Mouse (Mus musculus): ENCODE data around the gene Snrpa. TPM values are rescaled to one million over a fixed set of nuclear protein-coding genes. Genes with fewer than 3 reads are reported as not detected.

Gene Snrpa
- total RNA-seq, 2 experiments from 2014 or later: 102 to 104 TPM

DNA sequence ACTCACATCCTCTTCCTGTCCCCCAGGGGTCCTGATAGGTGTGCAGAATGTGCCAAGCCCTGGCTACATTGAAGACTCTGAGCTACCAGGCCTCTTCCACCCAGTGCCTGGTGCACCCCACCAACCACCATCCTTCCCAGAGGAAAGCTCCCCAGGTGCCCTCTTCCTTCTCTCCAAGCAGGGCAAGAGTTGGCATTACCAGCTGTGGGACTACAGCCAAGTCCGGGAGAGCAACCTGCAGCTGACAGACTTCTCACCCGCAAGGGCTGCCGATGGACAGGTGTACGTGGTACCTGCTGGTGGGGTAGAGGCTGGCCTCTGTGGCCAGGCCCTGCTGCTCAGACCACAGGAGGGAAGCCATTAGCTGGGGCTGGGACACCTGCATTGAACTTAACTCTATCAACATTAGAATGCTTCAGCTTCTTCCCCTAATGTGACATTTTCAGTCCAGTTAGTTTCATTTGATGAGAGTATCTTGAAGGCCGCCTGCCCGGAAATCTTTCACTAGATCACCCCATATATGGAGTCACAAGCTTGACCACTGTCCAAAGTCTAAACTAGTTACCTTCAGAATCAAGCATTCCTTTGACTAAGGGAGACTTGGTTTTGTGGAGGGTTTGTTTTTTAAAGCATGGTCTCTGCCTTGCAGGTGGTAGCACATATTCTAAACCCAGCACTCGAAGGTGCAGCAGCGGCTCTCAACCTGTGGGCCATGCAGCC is 7.8 kb upstream of the Snrpa start:
- DNase-seq (ENCODE audit: low spot score in 2 of 2): no peak

DNA sequence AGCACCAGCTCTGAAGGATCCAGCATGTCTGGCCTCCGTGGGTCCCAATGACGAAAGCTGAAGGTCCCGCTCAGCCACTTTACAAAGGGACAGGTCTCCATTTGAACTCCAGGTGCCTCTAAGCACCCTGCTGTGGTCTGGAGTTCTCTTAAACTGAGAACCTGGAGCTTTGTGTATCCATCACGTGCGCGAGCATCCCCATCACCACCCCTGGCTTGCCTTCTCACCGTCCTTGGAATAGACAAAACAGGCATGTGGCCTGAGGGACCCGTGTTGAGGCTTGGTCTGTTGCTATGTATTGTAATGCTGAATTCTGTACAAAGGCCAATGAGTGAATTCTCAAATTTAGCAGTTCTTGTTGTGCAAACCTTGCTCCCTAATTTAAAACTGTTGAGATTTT is 2.7 kb upstream of the Snrpa start:
- no peak for DNase-seq (ENCODE audit: low spot score in 2 of 2)

DNA sequence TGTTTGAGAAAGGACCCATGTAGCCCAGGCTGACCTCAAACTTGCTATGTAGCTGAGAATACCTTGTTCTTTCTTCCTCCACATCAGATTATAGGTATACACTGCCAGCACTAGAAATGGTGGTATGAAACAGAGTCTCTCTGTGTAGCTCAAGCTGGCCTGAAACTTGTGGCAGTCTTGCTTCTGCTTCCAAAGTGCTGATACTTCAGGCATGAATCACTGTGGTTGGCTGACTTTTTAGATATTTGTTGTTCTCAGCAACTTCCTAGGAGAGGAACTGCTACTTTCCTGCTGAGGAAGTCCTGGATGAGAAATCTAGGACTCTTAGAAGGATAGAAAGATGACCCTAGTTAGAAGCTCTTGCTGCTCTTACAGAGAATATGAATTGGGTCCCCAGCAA is 2.3 kb upstream of the Snrpa start:
- DNase-seq (ENCODE audit: low spot score in 2 of 2): no peak

DNA sequence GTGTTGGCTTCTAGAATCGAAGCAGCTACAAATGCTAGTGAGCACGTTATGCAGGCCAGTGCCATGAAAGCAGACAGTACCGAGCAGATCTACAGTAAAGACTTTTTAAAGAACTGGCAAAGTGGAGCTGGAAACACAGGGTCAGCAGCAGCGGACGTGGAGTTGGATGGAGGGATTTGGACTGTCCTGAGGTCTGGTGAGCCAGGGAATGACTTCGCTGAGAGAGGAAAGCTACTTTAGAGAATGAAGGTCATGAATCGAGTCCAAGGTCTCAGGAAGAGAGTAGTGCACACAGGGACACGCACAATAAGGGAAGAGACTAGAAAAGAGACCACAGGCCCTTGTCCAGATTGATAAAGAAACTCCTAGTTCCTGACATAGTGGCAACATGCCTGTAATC is 1.6 kb upstream of the Snrpa start:
- no peak for DNase-seq (ENCODE audit: low spot score in 2 of 2)

DNA sequence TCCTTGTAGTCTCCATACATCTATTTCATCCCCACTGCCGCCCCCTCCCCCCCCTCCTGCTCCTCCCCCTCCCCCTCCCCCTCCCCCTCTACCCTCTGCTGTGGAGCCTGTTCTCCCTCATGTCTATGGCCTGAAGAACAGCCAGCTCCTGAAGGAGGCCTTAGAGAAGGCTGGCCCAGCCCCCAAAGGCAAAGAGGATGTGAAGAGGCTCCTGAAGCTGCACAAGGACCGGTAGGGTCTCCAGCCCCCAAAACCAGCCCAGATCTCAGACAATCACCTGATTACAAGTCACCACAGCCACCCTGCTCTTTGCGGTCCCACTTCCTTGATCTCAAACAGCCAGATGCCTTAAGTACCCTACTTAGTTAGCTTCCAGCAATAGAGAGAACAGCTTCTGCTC is 1.1 kb upstream of the Snrpa start:
- DNase-seq (ENCODE audit: low spot score in 2 of 2): no peak

DNA sequence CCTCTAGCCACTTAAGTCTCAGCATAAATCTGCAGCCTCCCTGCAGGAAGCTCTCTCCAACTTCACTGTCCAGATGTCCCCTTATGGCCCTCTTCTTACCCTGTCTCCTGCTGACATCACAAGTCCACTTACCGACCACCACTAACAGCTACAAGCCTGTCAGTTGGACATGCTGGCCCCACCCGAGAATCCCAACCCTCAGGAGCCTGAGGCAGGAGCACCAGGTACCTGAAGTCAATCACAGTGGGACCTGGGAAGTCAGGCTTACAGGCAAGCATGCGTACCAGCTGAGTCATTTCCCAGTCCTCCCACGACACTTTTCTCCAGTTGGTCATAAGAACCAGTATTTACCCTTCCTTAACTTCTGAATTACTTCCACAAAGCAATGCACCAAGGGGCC is 2.3 kb downstream of the Snrpa start:
- no peak for DNase-seq (ENCODE audit: low spot score in 2 of 2)

DNA sequence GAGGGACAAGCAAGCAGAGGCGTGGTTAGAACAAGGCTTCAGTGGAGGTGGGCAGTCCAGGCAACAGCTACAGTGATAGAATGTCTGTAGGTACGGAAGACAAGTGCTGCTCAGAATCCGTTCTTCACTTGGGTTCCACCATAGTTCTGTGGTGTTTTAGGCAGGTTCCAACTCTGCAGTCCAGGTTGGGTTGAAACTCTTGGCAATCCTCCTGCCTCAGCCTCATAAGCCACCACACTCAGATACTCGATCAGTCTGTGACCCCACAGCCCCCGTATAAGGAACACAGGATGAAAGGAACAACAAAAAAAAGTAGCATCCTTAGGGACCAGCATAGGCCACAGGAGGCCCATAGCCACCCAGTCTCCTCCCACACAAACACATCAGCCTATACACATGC is 3.6 kb downstream of the Snrpa start:
- no peak for DNase-seq (ENCODE audit: low spot score in 2 of 2)

DNA sequence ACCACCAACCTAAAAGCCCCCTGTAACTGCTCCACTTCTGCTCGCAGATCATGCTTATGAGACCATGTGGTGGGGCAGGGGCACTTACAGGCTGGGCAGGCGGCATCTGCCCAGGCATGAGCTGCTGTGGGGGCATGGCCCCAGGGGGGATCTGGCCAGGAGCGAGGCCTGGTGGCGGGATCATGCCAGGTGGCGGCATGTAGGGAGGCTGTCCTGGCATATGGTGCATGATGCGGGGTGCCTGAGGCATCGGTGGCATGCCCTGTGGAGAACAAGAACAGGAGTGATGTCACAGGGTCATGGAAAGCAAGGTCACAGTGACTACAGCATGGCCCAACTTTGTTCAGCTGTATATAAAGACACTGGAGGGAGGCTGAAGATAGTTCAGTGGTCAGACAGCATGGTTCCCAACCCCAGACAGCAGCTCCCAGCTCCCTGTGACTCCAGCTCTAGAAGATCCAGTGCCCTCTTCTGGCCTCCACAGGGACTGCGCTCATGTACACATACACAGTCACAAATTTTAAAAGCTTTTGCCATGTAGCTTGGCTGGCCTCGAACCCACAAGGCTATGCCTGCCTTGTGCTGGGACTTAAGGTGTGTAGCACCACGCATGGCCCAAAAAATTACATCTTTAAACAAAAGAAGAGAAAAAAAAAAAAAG is 6.7 kb downstream of the Snrpa start:
- DNase-seq (ENCODE audit: low spot score in 2 of 2): no peak

DNA sequence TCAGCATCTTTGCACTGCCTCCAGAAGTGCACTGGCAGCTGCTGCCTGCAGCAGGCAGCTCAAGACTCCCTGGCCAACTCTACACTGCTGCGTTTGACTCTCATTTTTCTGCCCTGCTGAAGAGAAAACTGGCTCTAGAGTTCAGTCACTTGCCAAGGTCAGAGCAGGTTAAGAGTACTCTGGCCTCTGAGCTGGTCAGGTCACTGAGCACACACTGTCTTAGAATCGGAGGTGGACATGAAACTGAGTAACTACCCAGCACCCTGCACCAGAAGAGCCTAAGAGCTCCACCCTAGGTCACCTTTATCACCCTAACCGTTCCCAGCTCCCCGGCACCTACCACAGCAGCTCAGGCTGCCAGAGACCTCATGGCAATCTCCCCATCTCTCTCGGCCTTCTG is 10.1 kb downstream of the Snrpa start:
- DNase-seq (ENCODE audit: low spot score in 2 of 2): no peak

DNA sequence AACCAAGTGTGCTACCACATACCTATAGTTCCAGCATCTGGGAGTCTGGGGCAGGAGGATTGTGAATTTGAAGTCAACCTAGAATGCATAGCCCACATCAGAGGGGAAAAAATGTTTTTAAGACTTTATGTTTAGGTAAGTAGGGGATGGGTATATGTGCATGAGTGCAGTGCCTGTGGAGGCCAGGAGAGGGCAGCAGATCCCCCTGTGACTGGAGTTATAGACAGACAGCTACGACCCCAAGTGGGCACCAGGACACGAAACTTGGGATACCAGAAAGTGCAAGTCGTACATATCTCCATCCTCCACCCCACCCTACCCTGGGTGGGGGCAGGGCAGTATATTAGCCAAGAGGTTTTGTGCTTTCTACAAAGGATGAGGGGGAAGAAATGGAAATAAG is 11.1 kb downstream of the Snrpa start:
- DNase-seq (ENCODE audit: low spot score in 2 of 2): no peak

DNA sequence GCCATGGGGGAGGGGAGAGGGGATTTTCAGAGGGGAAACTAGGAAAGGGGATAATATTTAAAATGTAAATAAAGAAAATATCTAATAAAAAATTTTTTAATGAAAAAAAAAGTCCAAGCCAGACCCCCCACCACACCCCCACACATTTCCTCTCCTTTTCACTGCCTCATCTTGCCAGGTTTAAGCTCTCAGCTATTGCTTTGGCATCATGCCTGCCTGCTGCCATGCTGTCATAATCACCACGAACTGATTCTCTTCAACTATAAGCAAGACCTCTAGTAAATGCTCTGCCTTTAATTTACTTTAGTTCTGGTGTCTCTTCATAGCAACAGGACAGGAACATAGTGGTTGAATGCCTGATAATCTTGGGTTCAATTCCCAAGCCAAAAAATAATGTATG is 13.6 kb downstream of the Snrpa start:
- no peak for DNase-seq (ENCODE audit: low spot score in 2 of 2)

DNA sequence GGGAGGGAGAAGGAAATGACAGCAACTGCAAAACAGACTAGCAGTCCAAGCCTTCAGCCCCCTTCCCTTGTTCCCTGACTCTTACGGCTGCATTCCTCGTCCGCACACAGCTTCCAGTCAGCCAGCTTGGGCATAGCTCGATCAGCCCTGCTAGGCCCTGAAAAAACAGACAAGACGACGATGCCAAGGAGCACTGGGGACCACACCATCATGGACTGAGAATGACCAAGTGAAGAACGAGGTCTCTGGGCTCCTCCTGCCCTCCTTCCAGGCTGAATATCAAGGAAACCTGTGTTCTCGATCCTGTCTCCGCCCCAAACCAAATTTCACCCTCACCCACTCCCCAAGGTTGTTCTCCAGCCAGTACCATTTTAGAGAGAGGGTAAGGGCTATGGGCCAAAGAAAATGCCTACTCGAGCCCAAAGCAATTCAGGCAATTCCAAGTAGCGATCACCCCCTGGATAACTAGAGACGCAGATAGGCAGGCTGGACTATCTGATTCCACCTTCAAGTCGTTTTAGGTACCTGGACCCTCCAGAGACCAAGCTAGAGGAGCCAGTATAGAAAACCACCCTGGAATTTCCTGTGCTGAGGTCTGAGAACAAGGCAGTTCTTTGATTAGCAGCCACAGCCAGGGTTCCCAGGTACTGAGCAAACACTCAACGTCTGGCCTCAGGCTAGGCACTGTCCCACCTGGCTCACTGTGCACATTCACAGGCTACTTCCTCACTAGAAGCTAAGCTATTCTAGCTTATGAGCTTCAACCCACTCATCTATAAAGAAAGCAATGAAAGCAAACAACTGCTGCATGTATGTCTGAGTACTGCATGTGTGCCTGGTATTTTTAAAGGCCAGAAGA is 15.0 kb downstream of the Snrpa start, which contains the start of the genes Gm21983 and Mia:
TSS of gene Gm21983 (minus strand) at position 250 of the 859 bp plus-strand sequence.
TSS of gene Mia (minus strand) at position 321 of the 859 bp plus-strand sequence.
- no peak for DNase-seq (ENCODE audit: low spot score in 2 of 2)

DNA sequence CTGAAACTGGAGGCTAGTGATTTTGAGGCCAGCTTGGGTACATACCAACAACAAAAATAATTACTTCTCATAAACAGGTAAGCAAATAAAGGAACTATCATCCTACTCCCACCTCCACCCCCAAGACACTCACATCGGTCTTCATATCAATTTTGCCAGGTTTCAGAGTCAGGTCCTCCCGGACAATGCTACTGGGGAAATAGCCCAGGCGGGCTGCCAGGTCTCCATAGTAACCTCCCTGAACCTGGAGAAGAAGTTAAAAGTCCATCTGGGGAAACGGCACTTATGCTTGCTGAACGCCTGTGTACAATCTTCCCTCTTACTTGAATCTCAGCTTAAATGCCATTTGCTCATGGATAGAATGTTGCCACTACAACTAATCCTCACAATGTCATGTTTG is 16.0 kb downstream of the Snrpa start:
- no peak for DNase-seq (ENCODE audit: low spot score in 2 of 2)

DNA sequence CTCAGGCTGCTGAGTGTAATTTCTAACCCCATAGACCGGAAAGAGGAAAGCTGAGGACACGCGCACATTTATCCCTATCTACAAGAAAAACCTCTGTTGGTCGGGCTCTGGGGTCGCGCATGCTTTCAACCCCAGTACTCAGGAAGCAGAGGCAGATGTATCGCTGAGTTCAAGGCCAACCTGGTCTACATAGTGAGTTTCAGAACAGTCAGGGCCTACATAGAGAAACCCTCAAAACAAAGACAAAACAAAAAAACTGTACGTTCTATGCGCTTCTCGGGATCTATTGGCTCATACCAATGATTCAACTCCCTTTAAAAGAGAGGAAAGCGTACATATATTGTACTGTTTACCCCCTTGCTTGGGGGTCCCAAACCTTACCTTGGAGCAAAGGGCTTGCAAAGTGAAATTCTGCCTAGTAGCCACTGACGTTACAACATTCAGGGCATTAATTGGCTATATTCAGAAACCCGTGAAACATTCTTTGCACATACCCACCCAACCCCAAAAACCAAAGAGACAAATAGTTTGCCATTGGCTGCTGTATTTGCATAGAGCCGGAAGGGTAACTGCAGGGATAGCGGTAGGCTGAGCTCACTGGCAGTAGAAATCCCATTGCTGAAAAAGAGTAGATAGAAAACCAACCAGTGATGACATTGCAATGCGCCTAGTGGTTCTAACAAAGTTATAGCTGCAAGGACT is 16.7 kb downstream of the Snrpa start:
- no peak for DNase-seq (ENCODE audit: low spot score in 2 of 2)

DNA sequence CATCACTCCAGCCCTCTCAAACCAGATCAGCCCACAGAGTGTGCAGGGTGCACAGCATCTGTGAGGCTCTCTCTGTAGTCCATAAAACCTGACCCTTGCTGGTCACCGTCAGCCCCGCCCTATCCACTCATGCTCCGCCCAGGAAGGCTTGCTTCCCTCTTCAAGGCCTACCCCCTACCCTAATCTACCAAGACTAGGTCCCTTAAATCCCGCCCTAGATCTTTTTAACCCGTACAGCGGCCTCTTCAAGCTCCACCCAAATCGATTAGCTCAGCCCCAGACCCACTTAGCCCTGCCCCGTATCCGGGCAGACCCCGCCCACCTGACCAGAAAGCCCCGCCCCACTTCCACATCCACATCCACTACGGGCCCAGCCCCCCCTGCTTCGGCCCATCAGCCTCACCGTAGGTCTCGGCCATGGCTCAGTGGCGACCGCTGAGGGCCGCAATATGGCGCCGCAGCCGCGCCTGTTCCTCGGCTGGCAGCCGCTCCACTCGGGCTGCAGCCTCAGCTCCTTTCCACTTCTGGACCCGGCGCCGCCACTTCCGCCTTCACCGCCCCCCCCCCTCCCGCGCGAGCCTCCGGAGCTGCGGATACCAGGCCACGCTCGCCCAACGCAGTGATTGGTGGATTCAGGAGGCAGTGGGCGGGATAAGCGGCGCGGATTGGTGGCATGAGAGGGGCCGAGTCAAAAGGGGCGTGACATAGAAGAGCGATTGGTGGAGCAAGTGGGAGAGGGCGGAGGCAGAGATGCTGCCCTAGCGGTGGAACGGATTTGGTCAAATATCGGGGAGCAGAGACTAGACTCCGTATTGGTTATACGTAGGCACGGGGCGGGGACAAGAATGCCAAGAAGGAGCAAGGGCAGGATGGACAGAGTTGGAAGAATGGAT is 17.5 kb downstream of the Snrpa start, which contains the start of gene Rab4b:
TSS of gene Rab4b (minus strand) at position 573 of the 893 bp plus-strand sequence.
- DNase-seq (ENCODE audit: low spot score in 2 of 2): peak; percentile 92 to 96

DNA sequence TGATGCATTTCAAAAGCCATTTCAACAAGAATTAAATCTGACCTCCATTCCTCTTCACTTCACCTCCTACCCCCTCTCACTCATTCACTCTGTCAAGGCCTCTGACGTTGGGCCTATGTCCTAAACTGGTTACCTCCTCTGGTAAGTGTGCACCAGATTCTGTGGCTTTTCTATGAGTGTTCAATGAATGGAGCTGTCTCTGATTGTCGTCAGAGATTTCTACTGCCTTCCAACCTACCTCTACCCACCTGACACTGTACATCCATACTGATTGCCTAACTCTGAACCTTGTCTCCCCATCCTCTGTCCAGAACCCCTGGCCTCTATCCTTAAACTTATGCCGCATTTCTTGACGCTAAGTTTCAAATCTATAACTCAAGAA is 18.1 kb downstream of the Snrpa start:
- DNase-seq (ENCODE audit: low spot score in 2 of 2): no peak

DNA sequence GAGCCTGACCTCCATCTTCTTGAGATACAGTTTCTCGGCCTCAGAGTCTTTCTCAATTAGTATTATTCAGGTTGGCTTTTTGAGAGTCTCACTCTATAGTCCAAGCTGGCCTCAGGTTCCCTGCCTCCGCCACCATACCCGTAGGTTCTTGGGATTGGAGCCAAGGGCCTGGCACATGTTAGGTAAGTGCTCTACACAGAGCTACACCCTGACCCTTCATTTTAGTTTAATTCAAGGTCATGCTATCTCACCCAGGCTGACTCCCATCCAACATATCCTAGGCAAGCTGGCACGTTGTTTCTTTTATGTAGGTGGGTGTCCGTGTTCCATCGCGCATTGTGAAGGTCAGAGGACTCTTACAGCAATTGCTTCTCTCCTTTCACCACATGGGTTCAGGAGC is 21.2 kb downstream of the Snrpa start:
- no peak for DNase-seq (ENCODE audit: low spot score in 2 of 2)

DNA sequence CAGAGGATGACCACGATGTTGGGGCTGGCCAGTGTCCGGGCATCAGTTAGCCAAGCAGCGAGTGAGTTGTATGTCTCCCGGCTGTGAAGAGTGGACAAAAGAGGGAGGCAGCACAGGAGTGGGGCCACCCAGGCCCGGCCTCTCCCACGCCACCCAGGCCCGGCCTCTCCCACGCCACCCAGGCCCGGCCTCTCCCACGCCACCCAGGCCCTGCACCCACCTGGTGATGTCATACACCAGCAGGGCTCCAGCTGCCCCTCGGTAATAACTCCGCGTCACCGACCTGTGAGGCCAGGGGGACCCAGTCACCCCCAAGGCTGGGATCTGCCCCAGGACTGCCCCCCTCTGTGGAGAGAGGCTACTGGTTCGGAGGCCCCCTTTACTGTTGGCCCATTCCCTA is 21.6 kb downstream of the Snrpa start:
- no peak for DNase-seq (ENCODE audit: low spot score in 2 of 2)

DNA sequence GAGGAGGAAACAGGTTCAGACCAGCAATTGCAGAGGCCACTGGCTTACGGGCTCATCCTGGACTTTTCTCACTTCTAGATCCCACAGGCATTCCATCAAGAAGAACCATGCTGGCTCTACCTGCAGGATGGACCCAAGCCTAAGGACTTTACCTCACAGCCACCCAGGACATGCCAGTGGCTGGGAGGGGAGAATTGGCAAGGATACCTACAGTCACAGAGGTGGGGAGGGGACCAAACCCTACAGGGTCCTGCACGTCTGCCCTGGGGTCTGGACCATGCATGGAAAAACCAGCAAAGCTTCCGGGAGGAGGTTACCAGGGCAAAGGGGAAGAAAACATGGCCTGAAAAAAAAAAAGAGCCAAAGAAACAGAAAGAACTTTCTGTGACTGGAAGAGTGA is 25.1 kb downstream of the Snrpa start:
- no peak for DNase-seq (ENCODE audit: low spot score in 2 of 2)

DNA sequence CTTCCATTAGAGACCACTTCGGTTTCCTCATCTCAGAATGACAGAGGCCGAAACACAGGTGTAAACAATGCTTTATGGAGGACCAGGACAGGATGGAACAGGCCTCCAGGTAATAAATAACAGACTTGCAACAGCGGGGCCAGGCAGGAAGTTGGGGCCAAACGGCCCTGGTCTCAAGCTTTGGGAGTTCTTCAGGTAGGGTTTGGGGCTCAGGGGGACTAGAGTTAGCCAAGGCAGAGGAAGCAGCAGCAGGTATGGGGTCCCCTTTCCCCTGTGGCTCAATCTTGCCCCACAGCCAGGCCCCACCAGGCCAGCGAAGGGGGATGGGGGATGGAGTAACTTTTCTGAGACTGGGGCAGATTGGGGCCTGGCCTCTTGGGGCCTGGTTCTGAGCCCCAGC is 27.7 kb downstream of the Snrpa start:
- DNase-seq (ENCODE audit: low spot score in 2 of 2): no peak

Data from adrenal gland, postnatal 4 days (tissue).